Mouse (Mus musculus): ENCODE data around the gene Cnnm4.

GRCm38 (mm10) chr1:36476426-36476825 lies 5.0 kb downstream of the Cnnm4 start:
- no peak for TF ChIP-seq POLR2A (IDR thresholded peaks at IDR 0.05; ENCODE audit: low read depth, low read length)
- no peak for TF ChIP-seq CTCF (IDR thresholded peaks at IDR 0.05; ENCODE audit: extremely low read depth, insufficient read depth, insufficient read length, insufficient replicate concordance)
